Mouse (Mus musculus): ENCODE results near the gene Gm49380. TPM values are rescaled to one million over a fixed set of nuclear protein-coding genes. Genes with fewer than 3 reads are reported as not detected.
A peak's percentile ranks its signal among the peaks of the same experiment; 100 is the strongest.

Gene Gm49380
- total and polyA plus RNA-seq, 2 experiments from 2014 or later, result 0.81 TPM; not detected in 1

- Histone ChIP-seq H3K27me3 (ENCODE audit: insufficient read depth, low read length) (peaks cover 16% of the 10 kb centered on the region), H3K4me2 (ENCODE audit: low read depth) (no peak overlapping the region), H3K27ac (ENCODE audit: low read depth, low read length) (no peak overlapping the region), H3K4me3 (ENCODE audit: low read depth, low read length) (no peak overlapping the region), H3K9ac (no peak overlapping the region), H3K36me3 (ENCODE audit: insufficient read depth) (0 out of 2 replicates have a peak, but pooled peaks cover 3% of the 10 kb centered on the region), H3K4me1 (ENCODE audit: insufficient read depth) (peaks cover 8% of the 10 kb centered on the region; the same call in 1 of the 2 replicates), H3K9me3 (ENCODE audit: low read length) (no peaks in the 10 kb centered on the region)
- TF ChIP-seq CTCF (IDR thresholded peaks at IDR 0.05; ENCODE audit: low read depth), result no peak
- WGBS, result 67% methylated on average over 4 of the region's 4 CpGs
- no peak for ATAC-seq
- no peak for DNase-seq
Measured at GRCm38 (mm10) chr9:44137846-44138245, 24.5 kb upstream of the Gm49380 start.

DNA sequence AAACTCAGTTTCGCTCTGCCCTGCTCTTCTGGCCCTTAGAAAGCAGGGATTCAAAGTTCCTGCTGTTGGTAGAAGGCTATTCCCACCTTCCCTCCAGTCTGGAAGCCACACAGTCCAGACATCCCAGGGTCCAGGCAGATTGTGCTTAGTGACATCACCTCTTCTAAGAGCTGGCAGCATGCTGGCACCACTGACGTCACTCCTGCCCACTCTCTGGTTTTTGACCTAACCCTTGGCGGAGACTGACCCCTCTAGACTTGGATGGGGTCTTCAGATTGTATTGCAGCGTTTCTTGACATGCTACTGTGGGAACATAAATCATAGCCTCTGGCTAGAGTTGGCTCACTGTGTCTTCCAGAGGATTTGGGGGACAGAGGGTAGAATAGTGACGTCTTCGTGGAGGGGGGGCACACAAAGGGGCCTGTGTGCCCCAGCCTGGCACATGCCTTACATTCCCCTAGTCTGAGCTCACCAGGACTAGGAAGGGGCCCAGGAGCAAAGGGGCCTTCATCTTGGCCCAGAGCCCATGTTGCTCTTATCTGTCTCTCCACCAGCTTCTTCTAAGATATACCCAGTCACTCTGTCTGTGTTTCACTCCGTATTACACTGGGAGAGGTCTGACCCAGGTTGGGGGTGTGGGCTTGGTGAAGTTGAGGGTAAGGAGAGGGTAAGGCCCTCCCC lies 22.6 kb upstream of the Gm49380 start:
- H3K4me2 ChIP-seq (ENCODE audit: low read depth), result peak overlapping the region; percentile 86
- H3K36me3 ChIP-seq (ENCODE audit: insufficient read depth), result no peaks in the 10 kb centered on the region
- H3K4me1 ChIP-seq (ENCODE audit: insufficient read depth), result peaks cover 8% of the 10 kb centered on the region; the same call in 1 of the 2 replicates
- no peak overlapping the region for H3K9ac ChIP-seq
- 42% methylated on average over 7 of the region's 7 CpGs for WGBS
- no peak overlapping the region for H3K27ac ChIP-seq (ENCODE audit: low read depth, low read length)
- H3K9me3 ChIP-seq (ENCODE audit: low read length), result no peaks in the 10 kb centered on the region
- H3K27me3 ChIP-seq (ENCODE audit: insufficient read depth, low read length), result peaks cover 22% of the 10 kb centered on the region
- TF ChIP-seq CTCF (IDR thresholded peaks at IDR 0.05; ENCODE audit: low read depth), result no peak
- no peak for ATAC-seq
- no peak overlapping the region for H3K4me3 ChIP-seq (ENCODE audit: low read depth, low read length)
- DNase-seq, result no peak

DNA sequence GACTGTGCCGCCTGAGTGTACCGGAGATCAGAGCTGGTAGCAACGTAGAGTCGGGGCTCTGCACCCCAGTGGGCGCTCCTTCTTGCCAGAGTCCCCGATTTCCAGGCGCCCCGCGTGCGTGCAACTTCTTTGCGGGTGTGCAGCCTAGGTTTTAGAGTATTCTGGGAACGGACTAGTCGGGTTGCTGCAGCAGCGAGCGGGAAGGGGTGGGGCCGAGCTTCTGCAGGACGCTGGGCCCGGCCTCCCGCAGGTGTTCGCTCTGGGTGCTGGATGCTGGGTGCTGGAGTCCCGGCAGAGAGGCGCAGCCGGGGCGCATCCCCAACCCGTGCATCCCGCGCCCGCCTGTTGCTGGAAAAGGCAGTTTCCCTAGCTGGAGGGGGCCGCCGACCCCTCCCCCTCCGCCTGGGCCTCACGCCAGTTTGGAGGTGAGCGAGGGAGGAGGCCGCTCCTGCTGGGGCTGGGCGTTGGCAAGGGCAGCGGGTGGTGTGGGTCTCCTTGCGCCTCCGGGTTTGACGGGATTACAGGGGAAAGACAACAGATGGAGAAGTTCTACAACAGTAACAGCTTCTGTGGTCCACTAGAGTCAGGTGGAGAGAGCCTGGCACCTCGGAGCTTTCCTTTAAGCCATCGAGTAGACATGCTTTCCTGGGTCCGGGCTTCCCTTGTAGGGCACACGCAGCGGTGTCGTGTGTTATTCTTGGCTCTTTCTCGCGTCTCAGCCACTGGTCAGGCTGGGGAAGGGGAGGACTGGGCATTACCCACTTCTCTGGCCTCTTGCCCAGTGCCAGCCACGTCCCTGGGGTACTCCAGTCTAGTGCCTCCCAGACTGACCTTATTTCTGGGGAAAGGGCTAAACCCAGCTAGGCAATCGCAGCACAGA lies 21.8 kb upstream of the Gm49380 start:
- Histone ChIP-seq H3K9me3 (ENCODE audit: low read length) (no peaks in the 10 kb centered on the region), H3K36me3 (ENCODE audit: insufficient read depth) (no peaks in the 10 kb centered on the region), H3K27me3 (ENCODE audit: insufficient read depth, low read length) (peaks cover 23% of the 10 kb centered on the region), H3K9ac (peak overlapping the region; percentile 2; the same call in 1 of the 2 replicates), H3K4me1 (ENCODE audit: insufficient read depth) (peaks cover 8% of the 10 kb centered on the region; the same call in 1 of the 2 replicates), H3K27ac (ENCODE audit: low read depth, low read length) (no peak overlapping the region), H3K4me2 (ENCODE audit: low read depth) (peak overlapping the region; percentile 86), H3K4me3 (ENCODE audit: low read depth, low read length) (peak overlapping the region; percentile 41)
- ATAC-seq (peak; percentile 21), DNase-seq (peak; percentile 34)
- 3% methylated on average over 49 of the region's 49 CpGs for WGBS
- no peak for TF ChIP-seq CTCF (IDR thresholded peaks at IDR 0.05; ENCODE audit: low read depth)

- Histone ChIP-seq H3K4me2 (ENCODE audit: low read depth) (peak within 1 kb of the TSS; percentile 86), H3K36me3 (ENCODE audit: insufficient read depth) (no peaks in the 10 kb centered on the region), H3K9me3 (ENCODE audit: low read length) (no peaks in the 10 kb centered on the region), H3K27ac (ENCODE audit: low read depth, low read length) (no peak within 1 kb of the TSS), H3K4me1 (ENCODE audit: insufficient read depth) (peaks cover 8% of the 10 kb centered on the region; the same call in 1 of the 2 replicates), H3K27me3 (ENCODE audit: insufficient read depth, low read length) (peaks cover 23% of the 10 kb centered on the region), H3K9ac (peak within 1 kb of the TSS; percentile 2; the same call in 1 of the 2 replicates), H3K4me3 (ENCODE audit: low read depth, low read length) (peak within 1 kb of the TSS; percentile 41)
- ATAC-seq (peak; percentile 51), DNase-seq (peak; percentile 67)
- TF ChIP-seq CTCF (IDR thresholded peaks at IDR 0.05; ENCODE audit: low read depth), result no peak
- 3% methylated on average over 44 of the region's 55 CpGs for WGBS
Measured at GRCm38 (mm10) chr9:44134101-44134850, 21.0 kb upstream of the Gm49380 start, which contains the start of gene Mcam. Mcam (plus strand) TSS chr9:44134469.

GRCm38 (mm10) chr9:44133287-44133686 lies 20.0 kb upstream of the Gm49380 start:
- Histone ChIP-seq H3K9ac (no peak overlapping the region), H3K4me2 (ENCODE audit: low read depth) (no peak overlapping the region), H3K27me3 (ENCODE audit: insufficient read depth, low read length) (peaks cover 23% of the 10 kb centered on the region), H3K27ac (ENCODE audit: low read depth, low read length) (no peak overlapping the region), H3K4me1 (ENCODE audit: insufficient read depth) (peaks cover 8% of the 10 kb centered on the region; the same call in 1 of the 2 replicates), H3K9me3 (ENCODE audit: low read length) (no peaks in the 10 kb centered on the region), H3K36me3 (ENCODE audit: insufficient read depth) (no peaks in the 10 kb centered on the region), H3K4me3 (ENCODE audit: low read depth, low read length) (no peak overlapping the region)
- DNase-seq (no peak), ATAC-seq (no peak)
- whole genome bisulfite sequencing, result 18% methylated on average over 2 of the region's 2 CpGs
- TF ChIP-seq CTCF (IDR thresholded peaks at IDR 0.05; ENCODE audit: low read depth), result no peak

DNA sequence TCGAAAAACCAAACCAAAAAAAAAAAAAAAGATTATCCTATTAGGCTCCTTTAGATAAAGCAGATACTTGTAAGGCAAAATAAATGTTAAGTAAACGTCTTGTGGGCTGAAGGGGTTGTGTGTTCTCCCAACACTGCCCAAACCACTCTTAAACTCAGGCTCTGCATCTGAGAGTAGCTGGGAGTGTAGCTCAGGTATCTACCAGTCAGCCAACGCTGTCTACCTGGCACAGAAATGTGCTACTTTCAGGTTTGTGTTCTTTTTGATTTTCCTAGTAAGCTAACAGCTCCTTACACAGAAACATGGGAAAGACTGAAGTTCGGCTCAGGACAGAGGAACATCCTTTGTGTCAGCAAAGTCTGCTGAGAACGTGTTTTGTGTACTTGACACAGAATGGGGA lies 18.9 kb upstream of the Gm49380 start:
- no peak for DNase-seq
- H3K27me3 ChIP-seq (ENCODE audit: insufficient read depth, low read length), result peaks cover 23% of the 10 kb centered on the region
- no peak for TF ChIP-seq CTCF (IDR thresholded peaks at IDR 0.05; ENCODE audit: low read depth)
- no peak overlapping the region for H3K9ac ChIP-seq
- no peak for ATAC-seq
- H3K27ac ChIP-seq (ENCODE audit: low read depth, low read length), result no peak overlapping the region
- no peaks in the 10 kb centered on the region for H3K9me3 ChIP-seq (ENCODE audit: low read length)
- 67% methylated on average over 5 of the region's 5 CpGs for WGBS
- H3K4me1 ChIP-seq (ENCODE audit: insufficient read depth), result peaks cover 8% of the 10 kb centered on the region; the same call in 1 of the 2 replicates
- no peaks in the 10 kb centered on the region for H3K36me3 ChIP-seq (ENCODE audit: insufficient read depth)
- no peak overlapping the region for H3K4me3 ChIP-seq (ENCODE audit: low read depth, low read length)
- no peak overlapping the region for H3K4me2 ChIP-seq (ENCODE audit: low read depth)
